Mouse (Mus musculus) cerebellum, postnatal 25 days (tissue): ENCODE data around the gene Aif1.
"Not testable (repeated sequence)": the region's sequence is repeated elsewhere in the genome, so short reads cannot be mapped to it uniquely, and the experiment has no call there.

Experiments
- DNase-seq, 2 experiments: peaks; one replicate each; pipeline ENCODE4 v3.0.0; 2021; ENCODE audit warnings: mixed read lengths in 2 of 2

The Aif1 gene

DNA sequence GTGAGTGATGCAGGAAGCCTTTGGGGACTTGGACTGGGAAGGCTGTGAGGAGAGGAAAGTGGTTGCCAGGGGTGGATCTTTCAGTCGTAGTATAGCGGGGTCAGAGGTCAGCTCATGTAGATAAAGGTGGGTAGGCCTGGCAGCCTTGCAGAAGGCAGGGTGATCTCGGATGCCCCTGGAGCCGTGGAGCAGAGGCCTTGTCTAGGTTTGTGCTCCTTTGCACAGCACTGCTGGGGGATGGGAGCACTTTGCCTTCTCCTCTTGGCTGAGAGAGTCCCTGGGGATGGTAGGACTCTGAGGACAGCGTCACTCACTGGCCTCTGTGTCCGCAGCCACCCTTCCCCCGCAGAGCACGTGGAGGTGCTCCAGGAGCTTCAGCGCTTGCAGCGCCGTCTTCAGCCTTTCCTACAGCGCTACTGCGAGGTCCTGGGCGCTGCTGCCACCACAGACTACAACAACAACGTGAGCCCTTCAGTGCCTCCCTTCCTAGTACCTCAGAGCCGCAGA lies 35.3 kb downstream of the Aif1 start:
- no peak for DNase-seq

GRCm38 (mm10) chr17:35139269-35139668 lies 36.6 kb downstream of the Aif1 start:
- no peak for DNase-seq

DNA sequence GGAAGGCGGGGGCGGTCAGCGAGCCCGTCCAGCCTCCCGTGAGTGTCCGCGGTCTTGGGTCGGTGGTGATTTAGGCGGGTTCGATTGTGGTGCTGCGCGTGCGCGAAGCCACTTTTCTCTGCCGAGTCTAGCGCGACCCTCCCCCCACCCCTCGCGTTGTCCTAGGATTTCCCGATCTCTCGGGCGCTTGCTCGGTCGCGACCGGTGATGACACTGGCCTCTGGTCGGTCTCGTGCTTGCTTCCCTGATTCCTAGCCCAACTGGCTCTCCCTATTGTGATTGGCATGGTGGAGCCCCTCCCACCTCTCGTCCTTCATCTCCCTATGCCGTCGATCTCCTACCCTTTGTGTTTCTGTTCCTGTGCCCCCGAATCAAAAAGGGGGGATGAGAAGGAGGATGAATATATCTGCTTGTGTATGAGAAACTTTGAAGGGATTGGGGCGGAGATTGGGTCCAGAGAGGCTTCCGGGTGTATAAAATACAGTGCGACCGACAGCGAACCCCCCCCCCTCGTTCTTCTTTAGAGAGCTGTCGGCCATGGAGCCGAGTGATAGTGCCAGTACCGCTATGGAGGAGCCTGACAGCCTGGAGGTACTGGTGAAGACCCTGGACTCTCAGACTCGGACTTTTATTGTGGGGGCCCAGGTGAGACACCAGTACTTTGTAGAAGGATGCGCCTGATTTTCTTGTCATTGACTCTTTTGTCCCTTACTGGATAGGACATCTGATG lies 40.1 kb downstream of the Aif1 start:
- DNase-seq = no peak

GRCm38 (mm10) chr17:35134801-35135590 lies 40.9 kb downstream of the Aif1 start, which contains the start of gene Bag6:
Gene Bag6 (plus strand): TSS chr17:35135178.
- peak; percentile 97 for DNase-seq

DNA sequence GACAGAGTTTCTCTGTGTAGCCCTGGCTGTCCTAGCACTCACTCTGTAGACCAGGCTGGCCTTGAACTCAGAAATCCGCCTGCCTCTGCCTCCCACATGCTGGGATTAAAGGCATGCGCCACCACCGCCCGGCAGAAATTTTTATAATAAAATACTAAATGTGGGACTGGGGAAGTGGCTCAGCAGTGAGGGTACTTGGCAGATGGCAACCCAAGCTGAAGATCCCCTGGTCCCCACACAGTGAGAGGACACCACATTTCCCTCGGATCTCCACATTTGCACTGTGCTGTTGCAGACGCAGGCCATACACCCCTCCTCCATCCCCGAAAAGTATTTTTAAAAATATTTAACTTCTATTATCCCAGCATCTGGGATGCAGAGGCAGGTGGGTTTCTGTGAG lies 42.4 kb downstream of the Aif1 start:
- DNase-seq = no peak

DNA sequence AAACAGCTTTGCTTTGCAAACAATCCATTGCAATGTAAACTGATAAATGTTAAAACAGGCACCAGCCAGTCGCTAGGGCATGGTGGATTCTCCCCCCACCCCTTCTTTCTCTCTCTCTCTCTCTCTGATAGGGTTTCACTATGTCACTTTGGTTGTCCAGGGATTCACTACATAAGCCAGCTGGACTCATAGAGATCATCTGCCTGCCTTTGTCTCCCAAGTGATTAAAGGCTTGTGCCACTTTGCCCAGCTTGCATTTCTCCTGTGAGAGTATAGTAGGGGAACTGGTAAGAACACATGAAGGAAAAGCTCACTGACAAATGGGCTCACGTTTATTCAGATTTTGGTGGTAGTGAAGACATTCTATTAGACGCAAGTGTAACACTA lies 43.7 kb downstream of the Aif1 start:
- DNase-seq = no peak

DNA sequence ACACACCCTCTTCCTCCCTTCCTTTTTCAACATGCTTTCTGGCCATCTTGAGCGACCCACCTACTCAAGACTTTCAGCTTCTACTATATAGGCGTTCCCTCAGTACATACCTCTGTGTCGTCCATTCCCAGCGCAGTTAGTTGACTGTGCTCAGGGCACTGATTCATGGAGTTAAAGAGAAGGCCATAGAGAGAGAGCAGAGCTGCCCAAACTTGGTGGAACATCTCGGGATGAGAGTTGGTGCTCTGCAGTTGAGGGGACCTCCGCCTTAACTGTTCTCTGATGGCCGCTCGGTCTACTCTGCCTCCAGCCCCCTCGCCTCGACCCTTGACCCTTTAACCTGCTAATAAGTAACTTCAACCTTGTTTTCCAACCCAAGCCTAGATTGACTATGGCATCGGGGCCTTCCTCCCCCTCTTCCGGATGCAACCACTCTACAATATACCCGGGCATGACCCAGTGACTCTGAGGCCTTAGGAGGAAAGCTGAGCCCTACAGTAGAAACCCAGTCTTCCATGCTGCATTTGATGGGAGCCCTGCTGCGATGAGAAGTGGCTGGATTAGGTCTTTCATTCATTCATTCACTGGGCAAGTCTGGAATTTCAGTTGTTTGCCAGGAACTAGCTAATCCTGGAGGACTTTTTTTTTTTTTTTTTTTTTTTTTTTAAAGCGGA lies 44.2 kb downstream of the Aif1 start, which contains the start of gene Apom:
TSS of gene Apom (minus strand) at position 551 of the 674 bp plus-strand sequence.
- no peak for DNase-seq

- DNase-seq = no peak
Observed at GRCm38 (mm10) chr17:35131038-35131437, 44.8 kb downstream of the Aif1 start.

GRCm38 (mm10) chr17:35128996-35129395 lies 46.9 kb downstream of the Aif1 start:
- no peak for DNase-seq

GRCm38 (mm10) chr17:35127017-35127416 lies 48.9 kb downstream of the Aif1 start:
- no peak for DNase-seq

DNA sequence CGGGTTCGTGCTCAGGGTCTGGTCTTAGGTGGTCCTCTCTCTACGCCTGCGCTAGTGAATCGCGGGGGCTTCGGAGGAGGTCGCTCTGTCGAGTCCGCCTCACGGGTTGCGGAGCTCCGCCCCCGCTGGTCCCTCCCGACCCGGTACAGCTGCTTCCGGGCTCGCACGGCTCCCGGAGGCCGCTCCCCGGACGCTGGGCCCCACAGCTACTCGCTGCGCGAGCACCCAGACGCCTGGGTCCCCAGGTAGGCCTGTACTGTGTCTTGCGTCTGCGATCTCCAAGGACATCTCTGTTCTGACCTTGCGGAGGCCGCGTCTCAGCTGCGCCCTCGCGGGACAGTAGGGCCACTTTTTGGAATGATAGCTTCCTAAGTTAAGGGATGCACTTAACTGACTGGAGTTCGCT lies 49.7 kb downstream of the Aif1 start, which contains the start of gene D17H6S53E:
TSS of gene D17H6S53E (plus strand) at position 168 of the 406 bp plus-strand sequence.
- DNase-seq = peak; percentile 80

GRCm38 (mm10) chr17:35125578-35125977 lies 50.3 kb downstream of the Aif1 start:
- no peak for DNase-seq

DNA sequence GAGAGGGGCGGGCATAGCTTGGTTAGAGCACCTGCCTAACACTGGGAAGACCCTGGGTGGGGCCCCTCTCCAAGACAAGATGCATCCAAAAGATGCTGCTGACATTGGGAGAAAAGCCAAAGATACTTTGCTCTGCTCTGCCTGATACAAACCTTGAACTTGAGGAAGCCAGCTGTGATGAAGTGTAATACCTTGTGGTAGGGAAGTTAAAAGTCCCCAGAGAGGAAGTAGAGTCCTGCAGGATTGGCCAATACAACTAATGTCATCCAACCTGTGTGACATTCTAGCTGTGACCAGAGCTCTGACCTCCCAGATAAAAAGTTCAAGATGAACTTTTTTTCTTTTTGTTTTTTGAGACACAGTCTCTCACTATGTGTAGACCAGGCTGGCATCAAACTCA lies 50.8 kb downstream of the Aif1 start:
- DNase-seq = no peak

GRCm38 (mm10) chr17:35124261-35124896 lies 51.5 kb downstream of the Aif1 start:
- DNase-seq = not testable (repeated sequence)

- not testable (repeated sequence) for DNase-seq
Observed at GRCm38 (mm10) chr17:35123287-35123686, 52.6 kb downstream of the Aif1 start.

GRCm38 (mm10) chr17:35121871-35122303 lies 54.0 kb downstream of the Aif1 start, which contains the start of gene Csnk2b:
Gene Csnk2b (minus strand): TSS chr17:35122053.
- peak in 1 of 2 experiments; percentile 80 for DNase-seq

DNA sequence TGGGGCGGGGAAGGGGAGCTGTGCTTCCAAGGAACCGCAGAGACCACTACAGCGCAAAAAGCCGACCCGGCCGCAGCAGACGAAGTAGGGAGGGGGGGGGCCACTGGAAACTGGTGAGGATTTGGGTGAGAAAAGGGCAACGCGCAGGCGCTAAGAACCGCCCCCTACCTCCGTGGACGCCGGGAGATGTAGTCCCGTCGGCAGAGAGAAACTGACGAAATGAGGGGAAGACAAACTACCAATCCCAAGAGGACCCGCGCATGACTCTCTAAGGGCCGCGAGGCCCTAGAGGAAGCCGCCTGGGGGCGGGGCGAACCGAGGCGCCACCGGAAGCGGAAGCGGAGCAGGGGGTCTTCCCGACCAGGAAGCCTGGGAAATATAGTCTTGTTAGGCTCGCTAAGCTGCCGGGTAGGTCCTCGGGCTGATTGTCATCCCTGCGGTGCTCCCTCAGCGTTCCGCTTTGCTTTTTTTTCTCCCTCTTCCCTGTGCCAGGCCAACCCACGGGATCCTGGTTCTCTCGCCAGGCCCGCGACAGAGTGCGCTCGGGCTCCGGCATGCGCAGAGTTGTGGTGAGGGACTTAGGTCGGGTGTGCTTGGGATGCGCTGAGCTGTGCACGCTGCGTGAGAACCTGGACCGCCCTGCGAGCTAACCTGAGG lies 54.6 kb downstream of the Aif1 start, which contains the start of gene Gpank1:
TSS of gene Gpank1 (plus strand) at position 313 of the 657 bp plus-strand sequence.
- DNase-seq = peak; percentile 98 to 99
